Mouse (Mus musculus) stomach, embryonic 15.5 days (tissue): ENCODE measurements around the gene Cavin1. TPM values are rescaled to one million over a fixed set of nuclear protein-coding genes. Genes with fewer than 3 reads are reported as not detected.

Source experiments
- ATAC-seq: fragments of 200-750 bp; cut with Nextera tagmentation; 2 replicates; pipeline ENCODE4 v1.8.0; 2017; ENCODE audit warnings: low read depth, moderate number of reproducible peaks, moderate TSS enrichment; ENCODE audit not compliant: insufficient read depth, low FRiP score
- H3K27ac ChIP-seq: fragments of 300-500 bp; sonication (generic); 2 replicates; pipeline ENCODE4 v1.5.1; 2015; ENCODE audit warnings: mild to moderate bottlenecking, inconsistent platforms
- H3K27me3 ChIP-seq: fragments of 300-500 bp; sonication (generic); replicated peaks from 2 replicates; pipeline ENCODE4 v1.6.1; 2015; ENCODE audit warnings: inconsistent platforms
- H3K36me3 ChIP-seq: fragments of 300-500 bp; sonication (generic); 2 replicates; pipeline ENCODE4 v1.6.1; 2015; ENCODE audit warnings: inconsistent platforms
- H3K4me1 ChIP-seq: fragments of 300-500 bp; sonication (generic); 2 replicates; pipeline ENCODE4 v1.6.1; 2015; ENCODE audit warnings: inconsistent platforms
- H3K4me2 ChIP-seq: fragments of 300-500 bp; sonication (generic); 2 replicates; pipeline ENCODE4 v1.6.1; 2015; ENCODE audit warnings: mild to moderate bottlenecking, inconsistent platforms
- H3K4me3 ChIP-seq: fragments of 300-500 bp; sonication (generic); replicated peaks from 2 replicates; pipeline ENCODE4 v1.5.1; 2015; ENCODE audit warnings: inconsistent platforms
- H3K9ac ChIP-seq: fragments of 300-500 bp; sonication (generic); 2 replicates; pipeline ENCODE4 v1.6.1; 2015; ENCODE audit warnings: inconsistent platforms
- H3K9me3 ChIP-seq: fragments of 300-500 bp; sonication (generic); 2 replicates; pipeline ENCODE4 v1.6.1; 2016; ENCODE audit warnings: inconsistent platforms
- WGBS: fragments of 180-500 bp; shearing (Covaris S2); methylation state at CpG from one replicate; pipeline ENCODE4 v1.1.7; 2015; 5-methylcytosine and 5-hydroxymethylcytosine counted together
- polyA plus RNA-seq: library from polyadenylated mRNA; unstranded; fragments of >200 nt; fragmentation: Nextera tagmentation; extraction: Ambion mirVana; gene quantifications from 2 replicates; pipeline ENCODE4 v1.2.1, GENCODE M21; 2015

Cavin1 gene
- polyA plus RNA-seq, 1 experiment from 2014 or later: 329 TPM

GRCm38 (mm10) chr11:100948317-100948716, 22.4 kb downstream of the Cavin1 start:
- 35% methylated on average over 4 of the region's 4 CpGs for WGBS
- no peaks in the 10 kb centered on the region for H3K36me3 ChIP-seq
- H3K4me3 ChIP-seq: no peak overlapping the region
- no peak for ATAC-seq
- H3K9me3 ChIP-seq: no peaks in the 10 kb centered on the region
- no peak overlapping the region for H3K9ac ChIP-seq
- H3K27ac ChIP-seq: no peak overlapping the region
- no peaks in the 10 kb centered on the region for H3K27me3 ChIP-seq
- no peak overlapping the region for H3K4me2 ChIP-seq
- H3K4me1 ChIP-seq: 0 out of 2 replicates have a peak, but pooled peaks cover 4% of the 10 kb centered on the region

- no peaks in the 10 kb centered on the region for H3K27me3 ChIP-seq
- no peaks in the 10 kb centered on the region for H3K36me3 ChIP-seq
- H3K4me1 ChIP-seq: 0 out of 2 replicates have a peak, but pooled peaks cover 4% of the 10 kb centered on the region
- ATAC-seq: no peak
- H3K4me3 ChIP-seq: no peak overlapping the region
- H3K9ac ChIP-seq: no peak overlapping the region
- H3K9me3 ChIP-seq: no peaks in the 10 kb centered on the region
- no peak overlapping the region for H3K27ac ChIP-seq
- no peak overlapping the region for H3K4me2 ChIP-seq
These were observed 23.1 kb downstream of the Cavin1 start for GRCm38 (mm10) chr11:100947548-100947947.

- Histone ChIP-seq H3K27ac (no peak overlapping the region), H3K36me3 (no peaks in the 10 kb centered on the region), H3K4me2 (no peak overlapping the region), H3K27me3 (no peaks in the 10 kb centered on the region), H3K4me1 (no peaks in the 10 kb centered on the region), H3K9ac (no peak overlapping the region), H3K9me3 (no peaks in the 10 kb centered on the region), H3K4me3 (no peak overlapping the region)
- ATAC-seq: no peak
- 40% methylated on average over 4 of the region's 4 CpGs for WGBS
These were observed 23.8 kb downstream of the Cavin1 start for GRCm38 (mm10) chr11:100946862-100947261.

GRCm38 (mm10) chr11:100942388-100942787, 28.3 kb downstream of the Cavin1 start:
- no peaks in the 10 kb centered on the region for H3K27me3 ChIP-seq
- ATAC-seq: no peak

GRCm38 (mm10) chr11:100939512-100940151, 31.1 kb downstream of the Cavin1 start, which contains the start of gene Stat3:
Gene Stat3 (minus strand): TSS chr11:100939540.
- Histone ChIP-seq H3K36me3 (no peaks in the 10 kb centered on the region), H3K9me3 (no peaks in the 10 kb centered on the region), H3K4me1 (peaks cover 8% of the 10 kb centered on the region; the same call in 1 of the 2 replicates), H3K4me2 (peak within 1 kb of the TSS; percentile 86), H3K9ac (peak within 1 kb of the TSS; percentile 89), H3K4me3 (peak within 1 kb of the TSS; percentile 97), H3K27ac (peak within 1 kb of the TSS; percentile 89), H3K27me3 (no peaks in the 10 kb centered on the region)
- WGBS: under 1% methylated on average over 29 of the region's 29 CpGs
- ATAC-seq: peak; percentile 99

More at GRCm38 (mm10) chr11:100942388-100942787, 28.3 kb downstream of the Cavin1 start:
- H3K36me3 ChIP-seq: no peaks in the 10 kb centered on the region
- peaks cover 8% of the 10 kb centered on the region; the same call in 1 of the 2 replicates for H3K4me1 ChIP-seq
- H3K9ac ChIP-seq: no peak overlapping the region
- H3K27ac ChIP-seq: no peak overlapping the region
- WGBS: 81% methylated on average over 1 of the region's 1 CpGs
- H3K4me2 ChIP-seq: no peak overlapping the region
- H3K9me3 ChIP-seq: no peaks in the 10 kb centered on the region
- no peak overlapping the region for H3K4me3 ChIP-seq

- Histone ChIP-seq H3K4me2 (peak overlapping the region; percentile 79), H3K4me1 (peaks cover 8% of the 10 kb centered on the region; the same call in 1 of the 2 replicates), H3K9ac (peak overlapping the region; percentile 89), H3K9me3 (no peaks in the 10 kb centered on the region), H3K27ac (peak overlapping the region; percentile 89), H3K36me3 (no peaks in the 10 kb centered on the region), H3K4me3 (peak overlapping the region; percentile 97), H3K27me3 (no peaks in the 10 kb centered on the region)
- under 1% methylated on average over 45 of the region's 48 CpGs for WGBS
- no peak for ATAC-seq
These were observed 31.8 kb downstream of the Cavin1 start for GRCm38 (mm10) chr11:100938711-100939511.

GRCm38 (mm10) chr11:100938112-100938511, 32.6 kb downstream of the Cavin1 start:
- Histone ChIP-seq H3K27me3 (no peaks in the 10 kb centered on the region), H3K4me3 (peak overlapping the region; percentile 97), H3K27ac (no peak overlapping the region), H3K36me3 (no peaks in the 10 kb centered on the region), H3K4me2 (peak overlapping the region; percentile 79), H3K4me1 (peaks cover 8% of the 10 kb centered on the region; the same call in 1 of the 2 replicates), H3K9ac (no peak overlapping the region), H3K9me3 (no peaks in the 10 kb centered on the region)
- WGBS: 19% methylated on average over 5 of the region's 5 CpGs
- ATAC-seq: no peak

GRCm38 (mm10) chr11:100937295-100937694, 33.4 kb downstream of the Cavin1 start:
- ATAC-seq: no peak
- no peak overlapping the region for H3K4me3 ChIP-seq
- H3K9me3 ChIP-seq: no peaks in the 10 kb centered on the region
- H3K27me3 ChIP-seq: no peaks in the 10 kb centered on the region
- H3K4me1 ChIP-seq: peaks cover 8% of the 10 kb centered on the region; the same call in 1 of the 2 replicates
- H3K36me3 ChIP-seq: no peaks in the 10 kb centered on the region
- H3K4me2 ChIP-seq: peak overlapping the region; percentile 17; the same call in 1 of the 2 replicates
- H3K27ac ChIP-seq: no peak overlapping the region
- H3K9ac ChIP-seq: no peak overlapping the region
- 73% methylated on average over 4 of the region's 4 CpGs for WGBS

GRCm38 (mm10) chr11:100935373-100936355, 35.0 kb downstream of the Cavin1 start:
- peak overlapping the region; percentile 21; the same call in 1 of the 2 replicates for H3K27ac ChIP-seq

GRCm38 (mm10) chr11:100931254-100931921, 39.3 kb downstream of the Cavin1 start:
- no peak for ATAC-seq
- WGBS: 40% methylated on average over 12 of the region's 12 CpGs
- H3K27ac ChIP-seq: peak overlapping the region; percentile 38; the same call in 1 of the 2 replicates

More at GRCm38 (mm10) chr11:100935373-100936355, 35.0 kb downstream of the Cavin1 start:
- no peak for ATAC-seq
- H3K9ac ChIP-seq: no peak overlapping the region
- no peak overlapping the region for H3K4me3 ChIP-seq
- H3K9me3 ChIP-seq: no peaks in the 10 kb centered on the region
- H3K4me2 ChIP-seq: no peak overlapping the region
- H3K36me3 ChIP-seq: no peaks in the 10 kb centered on the region
- 79% methylated on average over 8 of the region's 8 CpGs for WGBS
- H3K4me1 ChIP-seq: peaks cover 8% of the 10 kb centered on the region; the same call in 1 of the 2 replicates
- H3K27me3 ChIP-seq: no peaks in the 10 kb centered on the region

GRCm38 (mm10) chr11:100930611-100931010, 40.1 kb downstream of the Cavin1 start:
- Histone ChIP-seq H3K36me3 (no peaks in the 10 kb centered on the region), H3K27ac (no peak overlapping the region), H3K4me1 (no peaks in the 10 kb centered on the region), H3K4me2 (no peak overlapping the region), H3K27me3 (no peaks in the 10 kb centered on the region), H3K9me3 (no peaks in the 10 kb centered on the region), H3K4me3 (no peak overlapping the region), H3K9ac (no peak overlapping the region)
- no peak for ATAC-seq
- 63% methylated on average over 7 of the region's 7 CpGs for WGBS

More at GRCm38 (mm10) chr11:100931254-100931921, 39.3 kb downstream of the Cavin1 start:
- Histone ChIP-seq H3K9me3 (no peaks in the 10 kb centered on the region), H3K36me3 (no peaks in the 10 kb centered on the region), H3K27me3 (no peaks in the 10 kb centered on the region), H3K4me3 (peak overlapping the region; percentile 38), H3K4me1 (no peaks in the 10 kb centered on the region), H3K9ac (no peak overlapping the region), H3K4me2 (peak overlapping the region; percentile 40)
